Mouse (Mus musculus): ENCODE data around the gene Nckap5.

Gene Nckap5

GRCm38 (mm10) chr1:126616964-126617363 is 213.6 kb downstream of the Nckap5 start:
- no peak for DNase-seq

GRCm38 (mm10) chr1:126612916-126613315 is 217.7 kb downstream of the Nckap5 start:
- DNase-seq: no peak

GRCm38 (mm10) chr1:126608586-126608985 is 222.0 kb downstream of the Nckap5 start:
- no peak for DNase-seq

GRCm38 (mm10) chr1:126606189-126607080 is 224.2 kb downstream of the Nckap5 start:
- DNase-seq: no peak

GRCm38 (mm10) chr1:126604551-126604950 is 226.0 kb downstream of the Nckap5 start:
- no peak for DNase-seq

GRCm38 (mm10) chr1:126603771-126604515 is 226.7 kb downstream of the Nckap5 start:
- DNase-seq: no peak

GRCm38 (mm10) chr1:126600596-126600995 is 230.0 kb downstream of the Nckap5 start:
- no peak for DNase-seq

GRCm38 (mm10) chr1:126597376-126597775 is 233.2 kb downstream of the Nckap5 start:
- DNase-seq: no peak

- no peak for DNase-seq
These were observed 235.8 kb downstream of the Nckap5 start for GRCm38 (mm10) chr1:126594796-126595195.

- no peak for DNase-seq
These were observed 237.4 kb downstream of the Nckap5 start for GRCm38 (mm10) chr1:126593044-126593805.

- DNase-seq: no peak
These were observed 239.7 kb downstream of the Nckap5 start for GRCm38 (mm10) chr1:126590911-126591310.

GRCm38 (mm10) chr1:126578163-126578562 is 252.4 kb downstream of the Nckap5 start:
- no peak for DNase-seq

- no peak for DNase-seq
These were observed 256.3 kb downstream of the Nckap5 start for GRCm38 (mm10) chr1:126574295-126574694.

- no peak for DNase-seq
These were observed 256.9 kb downstream of the Nckap5 start for GRCm38 (mm10) chr1:126573714-126574113.

GRCm38 (mm10) chr1:126573097-126573496 is 257.5 kb downstream of the Nckap5 start:
- DNase-seq: no peak

- DNase-seq: no peak
These were observed 260.9 kb downstream of the Nckap5 start for GRCm38 (mm10) chr1:126569611-126570238.

GRCm38 (mm10) chr1:126568520-126569197 is 261.9 kb downstream of the Nckap5 start:
- DNase-seq: no peak

- no peak for DNase-seq
These were observed 265.4 kb downstream of the Nckap5 start for GRCm38 (mm10) chr1:126565151-126565725.

GRCm38 (mm10) chr1:126560931-126561330 is 269.7 kb downstream of the Nckap5 start:
- DNase-seq: no peak

GRCm38 (mm10) chr1:126557791-126558294 is 272.8 kb downstream of the Nckap5 start:
- no peak for DNase-seq

GRCm38 (mm10) chr1:126547979-126548378 is 282.6 kb downstream of the Nckap5 start:
- DNase-seq: no peak

All from cerebellum, adult 9-11 months (tissue).